Mouse (Mus musculus) common myeloid progenitor, adult 5-6 weeks (primary cell): Measurements from ENCODE around the gene Gm10100. TPM values are rescaled to one million over a fixed set of nuclear protein-coding genes. Genes with fewer than 3 reads are reported as not detected.
"Not testable (repeated sequence)": the region's sequence is repeated elsewhere in the genome, so short reads cannot be mapped to it uniquely, and the experiment has no call there.

ENCODE experiments used
- ATAC-seq: replicated peaks from 2 replicates; pipeline ENCODE4 v1.8.0; 2016; ENCODE audit warnings: low read depth, mild to moderate bottlenecking, moderate TSS enrichment, inconsistent platforms; ENCODE audit not compliant: poor library complexity, severe bottlenecking
- total RNA-seq: library from RNA; stranded (forward); fragments of 200-1000, 187-1606 nt; gene quantifications from 2 replicates; pipeline ENCODE4 v1.2.3, GENCODE M21; 2017

Gene Gm10100
- total RNA-seq, result not detected in 2 replicates

DNA sequence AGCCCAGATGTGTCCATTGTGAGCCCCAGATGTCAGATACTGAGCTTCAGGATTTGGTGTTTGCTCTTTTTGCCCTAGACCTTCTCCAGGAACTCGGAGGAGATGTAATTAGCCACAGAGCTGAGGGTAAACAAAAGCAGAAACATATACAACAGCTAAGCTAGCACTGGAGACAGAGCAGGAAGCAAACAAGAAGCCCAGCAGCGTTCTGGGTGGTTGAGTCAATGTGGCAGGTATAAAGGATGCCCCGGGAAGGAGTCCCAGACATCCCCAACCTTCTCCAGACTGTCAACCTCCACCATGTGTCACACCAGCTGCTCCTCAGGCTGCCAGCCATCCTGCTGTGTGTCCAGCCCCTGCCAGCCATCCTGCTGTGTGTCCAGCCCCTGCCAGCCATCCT is at the start of gene Gm10100:
TSS of gene Gm10100 (plus strand) at position 301 of the 400 bp plus-strand sequence.
- no peak for ATAC-seq

DNA sequence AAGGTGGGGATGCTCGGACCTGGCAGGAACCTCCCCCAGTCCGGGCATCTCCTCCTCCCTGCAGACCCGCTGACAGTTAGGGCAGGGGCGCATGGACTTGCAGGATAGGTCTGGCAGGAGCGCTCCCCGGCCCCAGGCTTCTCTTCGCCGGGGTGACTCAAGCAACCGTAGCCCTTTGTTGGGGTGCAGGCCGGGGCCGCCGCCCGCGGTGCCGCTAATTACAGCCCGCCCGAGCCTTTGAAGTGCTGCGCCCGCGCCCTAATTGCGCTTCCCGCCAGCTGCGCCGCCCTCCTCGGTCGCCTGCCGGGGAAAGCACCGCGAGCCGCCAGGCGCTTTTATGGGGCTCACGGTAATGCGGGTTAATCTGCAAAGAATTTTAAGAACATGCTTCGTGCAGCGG is 48.7 kb upstream of the Gm10100 start:
- 0 out of 2 replicates have a peak, but pooled peaks have one; percentile 32 for ATAC-seq

GRCm38 (mm10) chr10:77682994-77683393 is 43.3 kb upstream of the Gm10100 start:
- no peak for ATAC-seq

GRCm38 (mm10) chr10:77684181-77684580 is 42.1 kb upstream of the Gm10100 start:
- ATAC-seq, result no peak

DNA sequence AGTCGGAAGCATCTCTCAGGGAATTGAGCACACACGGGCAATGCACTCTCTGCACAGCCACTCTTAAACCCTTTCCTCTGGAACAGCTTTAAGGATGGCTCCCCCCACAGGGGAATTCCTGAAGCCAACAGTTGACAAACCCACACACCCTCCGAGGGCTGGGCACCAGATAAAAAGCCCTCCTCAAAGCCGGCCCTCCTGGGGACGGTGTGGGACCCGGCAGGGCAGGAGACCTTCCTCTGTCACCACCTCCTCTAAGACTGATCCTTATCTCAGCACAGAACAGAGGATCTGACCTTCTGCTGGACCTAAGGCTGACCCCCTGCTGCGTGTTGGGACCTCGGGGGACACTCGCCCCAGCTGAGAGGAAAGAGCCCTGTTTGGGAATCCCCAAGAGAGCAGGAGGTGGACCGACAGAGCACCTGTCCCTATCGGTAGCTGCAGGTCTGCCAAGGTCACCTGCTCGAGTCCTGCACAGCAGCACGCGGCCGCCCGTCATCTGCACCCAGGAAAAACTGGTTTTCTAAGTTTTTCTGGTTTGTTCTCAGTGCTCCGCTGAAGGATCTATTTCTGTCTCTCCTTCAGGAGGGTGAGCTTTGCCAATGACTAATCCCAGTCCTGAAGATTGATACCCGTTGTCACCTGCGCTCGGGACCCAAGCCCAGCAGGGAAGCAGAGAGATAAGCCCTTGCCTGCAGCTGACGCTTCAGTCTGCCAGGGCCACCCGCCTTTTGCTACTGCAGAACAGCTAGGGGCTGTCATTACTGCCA is 40.2 kb upstream of the Gm10100 start, which contains the start of gene Tspear:
TSS of gene Tspear (plus strand) at position 675 of the 770 bp plus-strand sequence.
- no peak for ATAC-seq

DNA sequence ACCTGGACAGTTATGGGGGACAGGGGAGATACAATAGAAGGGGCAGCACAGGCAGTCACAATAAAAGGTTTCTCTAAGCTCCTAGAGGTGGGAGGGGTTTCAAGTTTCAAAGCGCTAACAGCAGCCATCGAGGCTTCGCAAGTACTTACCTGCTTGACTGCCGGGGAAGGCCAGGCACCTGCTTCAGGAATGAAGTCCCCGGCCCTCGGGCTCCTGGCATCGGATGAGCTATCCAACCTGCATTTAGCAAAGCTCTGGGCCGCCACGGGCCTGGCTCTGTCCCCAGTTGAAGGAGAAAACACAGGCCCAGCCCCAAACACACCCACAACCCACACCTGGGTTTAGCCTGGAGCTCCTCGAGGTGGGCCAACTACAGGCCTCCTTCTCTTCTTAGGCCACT is 39.3 kb upstream of the Gm10100 start:
- ATAC-seq, result no peak

DNA sequence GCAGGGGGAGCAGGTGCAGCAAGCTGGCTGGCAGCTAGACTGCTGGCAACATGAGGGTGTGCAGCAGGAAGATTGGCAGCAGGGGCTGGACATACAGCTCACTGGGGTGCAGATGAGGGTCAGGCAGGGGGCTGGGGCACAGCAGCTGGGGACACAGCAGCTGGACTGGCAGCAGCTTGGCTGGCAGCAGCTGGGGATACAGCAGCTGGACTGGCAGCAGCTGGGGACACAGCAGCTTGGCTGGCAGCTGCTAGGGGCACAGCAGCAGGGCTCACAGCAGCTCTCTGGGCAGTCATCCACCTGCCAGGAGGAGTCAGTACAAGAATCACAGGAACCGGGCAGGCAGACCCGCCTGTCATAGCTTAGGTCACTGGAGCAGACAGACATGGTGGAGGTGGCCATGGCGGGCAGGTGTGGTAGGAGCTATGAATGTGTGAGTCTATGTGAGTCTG is 35.9 kb upstream of the Gm10100 start, which contains the start of gene Gm19402:
TSS of gene Gm19402 (minus strand) at position 402 of the 452 bp plus-strand sequence.
- ATAC-seq, result not testable (repeated sequence)

- no peak for ATAC-seq
Observed at GRCm38 (mm10) chr10:77697133-77697532, 29.2 kb upstream of the Gm10100 start, which contains the start of gene Gm9508. Gene Gm9508, minus strand, starts transcription at chr10:77697233.

DNA sequence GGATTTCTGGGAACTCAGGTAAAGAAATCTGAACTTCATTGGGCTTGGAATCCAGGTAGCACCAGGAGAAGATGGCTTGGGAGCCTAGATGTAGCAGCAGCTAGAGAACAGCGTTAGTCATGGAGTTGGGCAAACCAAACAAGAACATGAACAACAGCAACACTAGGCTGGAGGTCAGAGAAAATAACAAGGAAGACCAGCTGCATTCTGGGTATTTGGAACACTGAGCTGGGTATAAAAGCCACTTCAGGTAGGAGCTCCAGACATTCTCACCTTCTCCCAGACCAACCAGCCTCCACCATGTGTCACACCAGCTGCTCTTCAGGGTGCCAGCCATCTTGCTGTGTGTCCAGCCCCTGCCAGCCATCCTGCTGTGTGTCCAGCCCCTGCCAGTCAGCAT is 20.0 kb upstream of the Gm10100 start, which contains the start of gene Gm10272:
TSS of gene Gm10272 (plus strand) at position 301 of the 400 bp plus-strand sequence.
- no peak for ATAC-seq

DNA sequence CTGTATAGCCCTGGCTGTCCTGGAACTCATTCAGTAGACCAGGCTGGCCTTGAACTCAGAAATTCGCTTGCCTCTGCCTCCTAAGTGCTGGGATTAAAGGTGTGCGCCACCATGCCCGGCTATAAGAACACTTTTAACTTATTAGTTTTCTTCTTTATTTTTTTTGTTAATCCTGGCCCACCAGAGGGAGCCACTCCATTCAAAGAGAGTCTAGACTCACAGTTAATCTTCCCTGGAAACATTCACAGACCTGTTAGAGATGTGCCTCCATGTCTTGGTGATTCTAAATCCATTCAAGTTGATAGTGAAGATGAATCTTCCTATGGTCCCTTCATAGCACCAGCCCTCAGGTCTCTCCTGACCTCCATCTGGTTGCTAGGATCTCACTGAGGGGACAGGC is 16.5 kb upstream of the Gm10100 start:
- no peak for ATAC-seq

GRCm38 (mm10) chr10:77711157-77711556 is 15.1 kb upstream of the Gm10100 start, which contains the start of gene Gm10024:
Gene Gm10024, plus strand, starts transcription at chr10:77711457.
- ATAC-seq, result not testable (repeated sequence)

GRCm38 (mm10) chr10:77713734-77714133 is 12.6 kb upstream of the Gm10100 start:
- ATAC-seq, result peak; percentile 56

GRCm38 (mm10) chr10:77715507-77715906 is 10.8 kb upstream of the Gm10100 start, which contains the start of gene Gm10142:
Gene Gm10142, plus strand, starts transcription at chr10:77715807.
- ATAC-seq, result no peak

GRCm38 (mm10) chr10:77720299-77720698 is 6.0 kb upstream of the Gm10100 start, which contains the start of gene Krtap12-1:
Gene Krtap12-1, plus strand, starts transcription at chr10:77720599.
- ATAC-seq, result not testable (repeated sequence)

DNA sequence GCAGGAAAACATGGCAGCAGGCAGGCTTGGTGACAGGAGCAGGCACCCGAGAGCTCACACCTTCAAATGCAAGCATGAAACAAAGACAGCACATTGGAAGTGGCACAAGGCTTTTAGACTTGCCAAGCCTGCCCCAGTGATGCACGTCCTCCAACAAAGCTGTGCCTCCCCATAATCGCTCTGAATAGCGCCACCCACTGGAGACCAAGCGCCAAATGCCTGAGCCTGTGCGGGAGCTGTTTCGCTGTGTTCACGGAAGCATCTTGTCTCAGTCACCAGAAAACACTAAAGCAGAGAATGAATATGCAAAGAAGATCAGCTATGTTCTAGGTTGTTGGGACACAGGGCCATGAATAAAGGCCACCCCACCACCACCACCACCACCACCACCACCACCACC is 1.4 kb upstream of the Gm10100 start:
- no peak for ATAC-seq

- ATAC-seq, result no peak
Observed at GRCm38 (mm10) chr10:77728280-77728679, 2.0 kb downstream of the Gm10100 start.

GRCm38 (mm10) chr10:77729241-77729640 is 3.0 kb downstream of the Gm10100 start:
- no peak for ATAC-seq

DNA sequence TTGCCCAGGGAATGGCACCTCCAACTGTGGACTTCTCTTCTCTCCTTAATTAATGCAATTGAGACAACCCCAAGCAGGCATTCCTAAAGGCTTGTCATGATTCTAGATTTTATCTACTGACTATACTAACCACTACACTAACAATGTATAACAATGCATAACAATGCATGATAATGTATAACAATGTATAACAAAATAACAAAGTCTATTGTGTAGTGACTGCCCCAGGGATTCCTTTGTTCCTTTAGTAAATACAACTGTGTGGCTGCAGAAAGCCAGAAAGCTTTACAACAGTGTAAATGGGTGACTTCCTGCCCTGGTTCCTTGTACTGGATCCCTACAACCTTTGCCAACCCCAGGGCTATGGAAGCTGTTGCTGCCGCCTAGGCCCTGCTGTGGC is 9.6 kb downstream of the Gm10100 start:
- ATAC-seq, result no peak

DNA sequence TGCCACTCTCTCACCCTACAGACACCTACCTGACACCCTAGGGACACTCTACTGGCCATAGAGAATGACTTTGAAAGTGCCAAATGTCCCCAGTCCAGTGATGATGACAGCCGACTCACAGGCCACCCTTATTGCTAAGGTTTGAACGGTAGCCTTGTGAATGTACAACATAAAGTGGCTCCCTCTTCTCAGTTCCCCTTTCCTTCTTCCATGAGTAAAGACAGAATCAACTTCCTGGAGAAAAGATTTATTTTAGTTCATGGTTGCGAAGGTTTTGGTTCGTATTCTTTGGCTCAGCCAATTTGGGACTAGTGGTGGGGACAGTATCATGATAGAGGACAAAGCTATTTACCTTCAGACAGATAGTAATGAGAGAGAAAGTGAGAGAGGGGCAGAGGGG is 12.6 kb downstream of the Gm10100 start:
- ATAC-seq, result no peak

GRCm38 (mm10) chr10:77741924-77742688 is 15.8 kb downstream of the Gm10100 start, which contains the start of gene Gm18596:
Gene Gm18596, minus strand, starts transcription at chr10:77742638.
- ATAC-seq, result not testable (repeated sequence)
